Mouse (Mus musculus): ENCODE measurements around the gene Fanca.

Gene Fanca

GRCm38 (mm10) chr8:123318467-123318911 is at the start of gene Fanca:
Gene Fanca, minus strand, starts transcription at chr8:123318576.
- Histone ChIP-seq H3K36me3 (ENCODE audit: control insufficient read depth, insufficient read depth, low read length, poor library complexity, severe bottlenecking) (no peaks in the 10 kb centered on the region), H3K27me3 (ENCODE audit: control insufficient read depth, insufficient read depth, low read length, poor library complexity, severe bottlenecking) (no peaks in the 10 kb centered on the region)
- DNase-seq (ENCODE audit: low read depth, low spot score), result peak; percentile 96

GRCm38 (mm10) chr8:123361082-123361739 is 42.8 kb upstream of the Fanca start:
- Histone ChIP-seq H3K36me3 (ENCODE audit: control insufficient read depth, insufficient read depth, low read length, poor library complexity, severe bottlenecking) (no peaks in the 10 kb centered on the region), H3K27me3 (ENCODE audit: control insufficient read depth, insufficient read depth, low read length, poor library complexity, severe bottlenecking) (no peaks in the 10 kb centered on the region)
- peak; percentile 85 for DNase-seq (ENCODE audit: low read depth, low spot score)

- no peak for DNase-seq (ENCODE audit: low read depth, low spot score)
- Histone ChIP-seq H3K36me3 (ENCODE audit: control insufficient read depth, insufficient read depth, low read length, poor library complexity, severe bottlenecking) (no peaks in the 10 kb centered on the region), H3K27me3 (ENCODE audit: control insufficient read depth, insufficient read depth, low read length, poor library complexity, severe bottlenecking) (no peaks in the 10 kb centered on the region)
Measured at GRCm38 (mm10) chr8:123353216-123353615, 34.8 kb upstream of the Fanca start.

- Histone ChIP-seq H3K36me3 (ENCODE audit: control insufficient read depth, insufficient read depth, low read length, poor library complexity, severe bottlenecking) (no peaks in the 10 kb centered on the region), H3K27me3 (ENCODE audit: control insufficient read depth, insufficient read depth, low read length, poor library complexity, severe bottlenecking) (no peaks in the 10 kb centered on the region)
- no peak for DNase-seq (ENCODE audit: low read depth, low spot score)
Measured at GRCm38 (mm10) chr8:123352786-123353185, 34.4 kb upstream of the Fanca start.

GRCm38 (mm10) chr8:123352118-123352517 is 33.7 kb upstream of the Fanca start:
- Histone ChIP-seq H3K27me3 (ENCODE audit: control insufficient read depth, insufficient read depth, low read length, poor library complexity, severe bottlenecking) (no peaks in the 10 kb centered on the region), H3K36me3 (ENCODE audit: control insufficient read depth, insufficient read depth, low read length, poor library complexity, severe bottlenecking) (no peaks in the 10 kb centered on the region)
- no peak for DNase-seq (ENCODE audit: low read depth, low spot score)

GRCm38 (mm10) chr8:123349073-123349472 is 30.7 kb upstream of the Fanca start:
- no peak for DNase-seq (ENCODE audit: low read depth, low spot score)
- Histone ChIP-seq H3K27me3 (ENCODE audit: control insufficient read depth, insufficient read depth, low read length, poor library complexity, severe bottlenecking) (no peaks in the 10 kb centered on the region), H3K36me3 (ENCODE audit: control insufficient read depth, insufficient read depth, low read length, poor library complexity, severe bottlenecking) (no peaks in the 10 kb centered on the region)

GRCm38 (mm10) chr8:123348237-123348843 is 30.0 kb upstream of the Fanca start:
- Histone ChIP-seq H3K27me3 (ENCODE audit: control insufficient read depth, insufficient read depth, low read length, poor library complexity, severe bottlenecking) (no peaks in the 10 kb centered on the region), H3K36me3 (ENCODE audit: control insufficient read depth, insufficient read depth, low read length, poor library complexity, severe bottlenecking) (no peaks in the 10 kb centered on the region)
- DNase-seq (ENCODE audit: low read depth, low spot score), result no peak

GRCm38 (mm10) chr8:123347293-123347692 is 28.9 kb upstream of the Fanca start:
- no peaks in the 10 kb centered on the region for H3K27me3 ChIP-seq (ENCODE audit: control insufficient read depth, insufficient read depth, low read length, poor library complexity, severe bottlenecking)
- DNase-seq (ENCODE audit: low read depth, low spot score), result no peak
- no peaks in the 10 kb centered on the region for H3K36me3 ChIP-seq (ENCODE audit: control insufficient read depth, insufficient read depth, low read length, poor library complexity, severe bottlenecking)

GRCm38 (mm10) chr8:123345856-123346255 is 27.5 kb upstream of the Fanca start:
- DNase-seq (ENCODE audit: low read depth, low spot score), result no peak
- Histone ChIP-seq H3K27me3 (ENCODE audit: control insufficient read depth, insufficient read depth, low read length, poor library complexity, severe bottlenecking) (no peaks in the 10 kb centered on the region), H3K36me3 (ENCODE audit: control insufficient read depth, insufficient read depth, low read length, poor library complexity, severe bottlenecking) (no peaks in the 10 kb centered on the region)

- H3K36me3 ChIP-seq (ENCODE audit: control insufficient read depth, insufficient read depth, low read length, poor library complexity, severe bottlenecking), result no peaks in the 10 kb centered on the region
- DNase-seq (ENCODE audit: low read depth, low spot score), result no peak
Measured at GRCm38 (mm10) chr8:123345135-123345534, 26.8 kb upstream of the Fanca start.

GRCm38 (mm10) chr8:123343422-123343821 is 25.0 kb upstream of the Fanca start:
- no peaks in the 10 kb centered on the region for H3K27me3 ChIP-seq (ENCODE audit: control insufficient read depth, insufficient read depth, low read length, poor library complexity, severe bottlenecking)
- no peak for DNase-seq (ENCODE audit: low read depth, low spot score)
- H3K36me3 ChIP-seq (ENCODE audit: control insufficient read depth, insufficient read depth, low read length, poor library complexity, severe bottlenecking), result no peaks in the 10 kb centered on the region

More at GRCm38 (mm10) chr8:123345135-123345534, 26.8 kb upstream of the Fanca start:
- no peaks in the 10 kb centered on the region for H3K27me3 ChIP-seq (ENCODE audit: control insufficient read depth, insufficient read depth, low read length, poor library complexity, severe bottlenecking)

GRCm38 (mm10) chr8:123342911-123343310 is 24.5 kb upstream of the Fanca start:
- Histone ChIP-seq H3K27me3 (ENCODE audit: control insufficient read depth, insufficient read depth, low read length, poor library complexity, severe bottlenecking) (no peaks in the 10 kb centered on the region), H3K36me3 (ENCODE audit: control insufficient read depth, insufficient read depth, low read length, poor library complexity, severe bottlenecking) (no peaks in the 10 kb centered on the region)
- DNase-seq (ENCODE audit: low read depth, low spot score), result no peak

GRCm38 (mm10) chr8:123342253-123342652 is 23.9 kb upstream of the Fanca start:
- H3K36me3 ChIP-seq (ENCODE audit: control insufficient read depth, insufficient read depth, low read length, poor library complexity, severe bottlenecking), result no peaks in the 10 kb centered on the region
- DNase-seq (ENCODE audit: low read depth, low spot score), result no peak
- H3K27me3 ChIP-seq (ENCODE audit: control insufficient read depth, insufficient read depth, low read length, poor library complexity, severe bottlenecking), result no peaks in the 10 kb centered on the region

GRCm38 (mm10) chr8:123341040-123342015 is 23.0 kb upstream of the Fanca start:
- Histone ChIP-seq H3K36me3 (ENCODE audit: control insufficient read depth, insufficient read depth, low read length, poor library complexity, severe bottlenecking) (no peaks in the 10 kb centered on the region), H3K27me3 (ENCODE audit: control insufficient read depth, insufficient read depth, low read length, poor library complexity, severe bottlenecking) (no peaks in the 10 kb centered on the region)
- no peak for DNase-seq (ENCODE audit: low read depth, low spot score)

- Histone ChIP-seq H3K36me3 (ENCODE audit: control insufficient read depth, insufficient read depth, low read length, poor library complexity, severe bottlenecking) (no peaks in the 10 kb centered on the region), H3K27me3 (ENCODE audit: control insufficient read depth, insufficient read depth, low read length, poor library complexity, severe bottlenecking) (no peaks in the 10 kb centered on the region)
- peak; percentile 33 for DNase-seq (ENCODE audit: low read depth, low spot score)
Measured at GRCm38 (mm10) chr8:123340071-123340470, 21.7 kb upstream of the Fanca start.
